Comparison of ENCODE assay signal across 7 mouse cellular contexts in the genomic region with DNA sequence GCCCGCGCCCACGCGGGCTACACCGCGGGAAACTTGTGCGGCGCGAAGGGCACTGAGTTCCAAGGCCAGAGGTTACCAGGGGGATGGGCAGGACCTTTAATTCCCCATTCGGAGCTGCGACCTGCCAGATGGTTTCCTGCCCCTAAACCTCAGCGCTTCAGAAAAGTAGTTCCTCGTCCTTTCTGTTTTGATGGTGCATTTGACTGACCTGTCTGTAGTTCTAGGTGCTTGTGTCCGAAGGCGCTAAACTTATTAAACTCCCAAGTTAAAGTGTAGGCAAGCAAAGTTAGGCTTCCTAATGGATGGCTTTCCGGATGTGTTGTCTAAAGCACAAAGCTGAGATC. TPM values are rescaled to one million over a fixed set of nuclear protein-coding genes. Genes with fewer than 3 reads are reported as not detected.
A peak's percentile ranks its signal among the peaks of the same experiment; 100 is the strongest.
DNase-seq lines count a peak whose midpoint lies in the region; ATAC-seq and TF ChIP-seq lines count a peak whose summit lies in the region.

No protein-coding gene starts in this region.

- peaks cover 16% of the 10 kb centered on the region for H3K4me1 ChIP-seq in testis, adult 2 months (ENCODE audit: control insufficient read depth, insufficient read depth, low read length)
- H3K4me1 ChIP-seq in forebrain, embryonic 12.5 days: peaks cover 19% of the 10 kb centered on the region; the same call in 1 of the 2 replicates
- peaks cover 11% of the 10 kb centered on the region for H3K4me1 ChIP-seq in limb, embryonic 14.5 days (ENCODE audit: control insufficient read depth, insufficient read depth, low read length)
- peaks cover 22% of the 10 kb centered on the region for H3K4me1 ChIP-seq in stomach, embryonic 16.5 days (ENCODE audit: control insufficient read depth, insufficient read depth, low read length)

- no peaks in the 10 kb centered on the region for H3K36me3 ChIP-seq in testis, adult 2 months (ENCODE audit: control insufficient read depth, insufficient read depth, low read length)
- no peaks in the 10 kb centered on the region for H3K36me3 ChIP-seq in forebrain, embryonic 12.5 days (replicated peaks)
- no peaks in the 10 kb centered on the region for H3K36me3 ChIP-seq in limb, embryonic 14.5 days (ENCODE audit: control insufficient read depth, insufficient read depth, low read length)
- H3K36me3 ChIP-seq in stomach, embryonic 16.5 days (ENCODE audit: control insufficient read depth, insufficient read depth, low read length): no peaks in the 10 kb centered on the region

- no peak for TF ChIP-seq POLR2A in testis, adult 2 months (IDR thresholded peaks at IDR 0.05; ENCODE audit: control insufficient read depth, low read depth, low read length)
- TF ChIP-seq POLR2A in limb, embryonic 14.5 days (IDR thresholded peaks at IDR 0.05; ENCODE audit: borderline replicate concordance, extremely low read depth, insufficient read depth, insufficient read length): no peak

- H3K27ac ChIP-seq in testis, adult 2 months (ENCODE audit: control insufficient read depth, insufficient read depth, low read depth, low read length): peak overlapping the region; percentile 84
- H3K27ac ChIP-seq in forebrain, embryonic 12.5 days: 0 out of 2 replicates have a peak overlapping the region, but pooled peaks have one; percentile 59
- peak overlapping the region; percentile 56; the same call in 1 of the 2 replicates for H3K27ac ChIP-seq in limb, embryonic 14.5 days (replicated peaks; ENCODE audit: low read depth, low read length)
- H3K27ac ChIP-seq in stomach, embryonic 16.5 days (ENCODE audit: low read length): peak overlapping the region; percentile 71

- no peak for ATAC-seq in forebrain, embryonic 12.5 days (ENCODE audit: low FRiP score)
- no peak for ATAC-seq in limb, embryonic 14.5 days (ENCODE audit: low FRiP score, low read depth)
- ATAC-seq in stomach, embryonic 16.5 days (ENCODE audit: insufficient read depth, low FRiP score): no peak

- peak overlapping the region; percentile 90 for H3K4me3 ChIP-seq in testis, adult 2 months (ENCODE audit: control insufficient read depth, low read depth, low read length)
- peak overlapping the region; percentile 75 for H3K4me3 ChIP-seq in forebrain, embryonic 12.5 days (replicated peaks)
- peak overlapping the region; percentile 79 for H3K4me3 ChIP-seq in limb, embryonic 14.5 days (replicated peaks; ENCODE audit: low read length)
- H3K4me3 ChIP-seq in stomach, embryonic 16.5 days (replicated peaks; ENCODE audit: low read length): peak overlapping the region; percentile 75

- H3K4me2 ChIP-seq in forebrain, embryonic 12.5 days: peak overlapping the region; percentile 91
- peak overlapping the region; percentile 91 for H3K4me2 ChIP-seq in limb, embryonic 14.5 days (replicated peaks; ENCODE audit: low read depth, low read length, severe bottlenecking)
- H3K4me2 ChIP-seq in stomach, embryonic 16.5 days (ENCODE audit: low read depth, low read length): peak overlapping the region; percentile 90

- H3K9ac ChIP-seq in forebrain, embryonic 12.5 days: peak overlapping the region; percentile 68
- peak overlapping the region; percentile 79 for H3K9ac ChIP-seq in limb, embryonic 14.5 days (ENCODE audit: low read depth, low read length, severe bottlenecking)
- H3K9ac ChIP-seq in stomach, embryonic 16.5 days (ENCODE audit: low read length): peak overlapping the region; percentile 84

- WGBS in forebrain, embryonic 12.5 days: 0% methylated on average over 16 of the region's 16 CpGs
- WGBS in limb, embryonic 14.5 days: under 1% methylated on average over 16 of the region's 16 CpGs
- 0% methylated on average over 16 of the region's 16 CpGs for WGBS in stomach, embryonic 16.5 days

- no peak for DNase-seq in testis, postnatal 10 days (ENCODE audit: low spot score)
- DNase-seq in limb, embryonic 14.5 days (ENCODE audit: low spot score): no peak
- DNase-seq in right cerebral cortex, adult 2 months (ENCODE audit: low spot score in 2 of 2): no peak
- no peak for DNase-seq in ovary, postnatal 10 days (ENCODE audit: low spot score)

- H3K27me3 ChIP-seq in testis, adult 2 months (ENCODE audit: control insufficient read depth, insufficient read depth, low read length): no peaks in the 10 kb centered on the region
- peaks cover 24% of the 10 kb centered on the region for H3K27me3 ChIP-seq in forebrain, embryonic 12.5 days
- no peaks in the 10 kb centered on the region for H3K27me3 ChIP-seq in limb, embryonic 14.5 days (ENCODE audit: control insufficient read depth, insufficient read depth, low read length)
- H3K27me3 ChIP-seq in stomach, embryonic 16.5 days (ENCODE audit: control insufficient read depth, insufficient read depth, low read length): no peaks in the 10 kb centered on the region

- TF ChIP-seq CTCF in testis, adult 2 months (IDR thresholded peaks at IDR 0.05; ENCODE audit: control insufficient read depth, insufficient read depth, insufficient replicate concordance, low read depth, low read length): no peak

- H3K9me3 ChIP-seq in forebrain, embryonic 12.5 days: no peaks in the 10 kb centered on the region
- H3K9me3 ChIP-seq in limb, embryonic 14.5 days (ENCODE audit: control insufficient read depth, low read length): no peaks in the 10 kb centered on the region
- H3K9me3 ChIP-seq in stomach, embryonic 16.5 days (replicated peaks; ENCODE audit: control insufficient read depth, low read length): no peaks in the 10 kb centered on the region

RNA-seq across cellular contexts. Expression of a gene that starts 39.5 kb away (rescaled TPM):
- 7.6 and 8.8 TPM in 2 replicates for polyA plus RNA-seq in testis, adult 2 months (2012; rRNA removed)
- 5.9 and 8.0 TPM in 2 replicates for polyA plus RNA-seq in forebrain, embryonic 12.5 days (2016; fragmentation: Nextera tagmentation; extraction: Ambion mirVana)
- polyA plus RNA-seq in limb, embryonic 14.5 days (2012; rRNA removed): 8.9 and 15.7 TPM in 2 replicates
- 25.2 and 26.7 TPM in 2 replicates for polyA plus RNA-seq in limb, embryonic 14.5 days (2014; fragmentation: Nextera tagmentation; extraction: Ambion mirVana)
- polyA plus RNA-seq in stomach, embryonic 16.5 days (2015; fragmentation: Nextera tagmentation; extraction: Ambion mirVana): 16.9 and 20.4 TPM in 2 replicates
